Mouse (Mus musculus) naive thymus-derived CD4-positive, alpha-beta T cell, adult 2 months (primary cell): ENCODE data around the gene 2810408A11Rik.
A peak's percentile ranks its signal among the peaks of the same experiment; 100 is the strongest.

Experiments
- DNase-seq: peaks from one replicate; pipeline ENCODE4 v3.0.0-alpha.2; 2011; ENCODE audit warnings: low read depth

Gene 2810408A11Rik

GRCm38 (mm10) chr11:69900471-69901405 lies at the start of gene 2810408A11Rik, which contains the start of gene Neurl4:
2810408A11Rik (minus strand) TSS chr11:69900987.
Neurl4 (plus strand) TSS chr11:69901072.
- DNase-seq = peak; percentile 95

GRCm38 (mm10) chr11:69948763-69949150 lies 48.0 kb upstream of the 2810408A11Rik start:
- DNase-seq = peak; percentile 93

GRCm38 (mm10) chr11:69948066-69948762 lies 47.4 kb upstream of the 2810408A11Rik start, which contains the start of gene Slc2a4:
Slc2a4 (minus strand) TSS chr11:69948188.
- DNase-seq = peak; percentile 88

- no peak for DNase-seq
Measured at GRCm38 (mm10) chr11:69947337-69948065, 46.7 kb upstream of the 2810408A11Rik start.

GRCm38 (mm10) chr11:69945997-69946891 lies 45.5 kb upstream of the 2810408A11Rik start:
- no peak for DNase-seq

- no peak for DNase-seq
Measured at GRCm38 (mm10) chr11:69945216-69945615, 44.4 kb upstream of the 2810408A11Rik start.

GRCm38 (mm10) chr11:69940962-69941361 lies 40.2 kb upstream of the 2810408A11Rik start:
- no peak for DNase-seq

- no peak for DNase-seq
Measured at GRCm38 (mm10) chr11:69939731-69940130, 38.9 kb upstream of the 2810408A11Rik start.

GRCm38 (mm10) chr11:69939181-69939580 lies 38.4 kb upstream of the 2810408A11Rik start:
- DNase-seq = no peak

- no peak for DNase-seq
Measured at GRCm38 (mm10) chr11:69938401-69938979, 37.7 kb upstream of the 2810408A11Rik start.

- DNase-seq = no peak
Measured at GRCm38 (mm10) chr11:69937834-69938233, 37.0 kb upstream of the 2810408A11Rik start.

GRCm38 (mm10) chr11:69937385-69937784 lies 36.6 kb upstream of the 2810408A11Rik start:
- no peak for DNase-seq

GRCm38 (mm10) chr11:69936714-69937347 lies 36.0 kb upstream of the 2810408A11Rik start:
- DNase-seq = no peak

- peak; percentile 60 for DNase-seq
Measured at GRCm38 (mm10) chr11:69936156-69936555, 35.4 kb upstream of the 2810408A11Rik start.

- peak; percentile 84 for DNase-seq
Measured at GRCm38 (mm10) chr11:69935137-69935879, 34.5 kb upstream of the 2810408A11Rik start, which contains the start of gene Ybx2. Ybx2 (plus strand) TSS chr11:69935796.

GRCm38 (mm10) chr11:69934681-69935080 lies 33.9 kb upstream of the 2810408A11Rik start:
- no peak for DNase-seq

- DNase-seq = peak; percentile 93
Measured at GRCm38 (mm10) chr11:69934169-69934568, 33.4 kb upstream of the 2810408A11Rik start.

GRCm38 (mm10) chr11:69933066-69933465 lies 32.3 kb upstream of the 2810408A11Rik start:
- DNase-seq = no peak

GRCm38 (mm10) chr11:69932254-69932653 lies 31.5 kb upstream of the 2810408A11Rik start:
- DNase-seq = no peak
